Mouse (Mus musculus) brain, embryonic 14.5 days (tissue): ENCODE data around the gene Zcchc2.

ENCODE experiments used
- CTCF ChIP-seq: fragments of 200-500 bp; IDR thresholded peaks from 2 replicates; pipeline ENCODE4 v1.5.1; 2012; ENCODE audit warnings: inconsistent platforms, mild to moderate bottlenecking, moderate library complexity, borderline replicate concordance; ENCODE audit not compliant: insufficient read depth, insufficient read length; ENCODE audit errors: extremely low read depth
- POLR2A ChIP-seq: fragments of 200-500 bp; IDR thresholded peaks from 2 replicates; pipeline ENCODE4 v1.6.1; 2012; ENCODE audit warnings: mild to moderate bottlenecking, inconsistent platforms, borderline replicate concordance; ENCODE audit not compliant: poor library complexity, insufficient read depth, insufficient read length, severe bottlenecking; ENCODE audit errors: extremely low read depth

- TF ChIP-seq POLR2A (no peak), CTCF (no peak)
Observed at GRCm38 (mm10) chr1:106013759-106014158, 23.6 kb downstream of the Zcchc2 start.
